Mouse (Mus musculus): ENCODE measurements around the gene Lrrc8e.

Lrrc8e gene

GRCm38 (mm10) chr8:4256911-4257310 is 30.3 kb downstream of the Lrrc8e start:
- peak; percentile 85 to 91 for DNase-seq (ENCODE audit: low spot score in 2 of 2)

DNA sequence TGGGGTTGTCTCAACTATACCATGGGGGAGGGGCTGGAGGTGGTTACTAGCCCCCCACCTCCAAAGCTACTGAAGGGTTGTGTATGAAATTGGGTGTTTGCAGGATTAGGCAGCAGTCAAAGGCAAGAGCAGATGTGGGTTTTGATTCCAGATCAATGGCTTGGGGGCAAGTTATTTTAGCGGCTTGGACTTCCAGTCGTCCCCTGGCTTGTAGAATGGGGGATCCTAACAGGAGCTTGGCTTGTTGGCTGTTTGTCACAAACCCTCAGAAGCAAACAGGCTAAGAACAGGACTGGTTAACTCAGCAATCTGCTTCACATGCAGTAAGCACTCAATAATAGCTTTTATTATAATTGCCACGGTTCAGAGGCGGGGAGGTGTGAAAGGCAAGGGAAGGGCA is 30.7 kb downstream of the Lrrc8e start:
- DNase-seq (ENCODE audit: low spot score in 2 of 2): no peak

GRCm38 (mm10) chr8:4258233-4258632 is 31.6 kb downstream of the Lrrc8e start:
- peak; percentile 84 to 86 for DNase-seq (ENCODE audit: low spot score in 2 of 2)

GRCm38 (mm10) chr8:4258678-4259077 is 32.1 kb downstream of the Lrrc8e start:
- DNase-seq (ENCODE audit: low spot score in 2 of 2): peak in 1 of 2 experiments; percentile 60

DNA sequence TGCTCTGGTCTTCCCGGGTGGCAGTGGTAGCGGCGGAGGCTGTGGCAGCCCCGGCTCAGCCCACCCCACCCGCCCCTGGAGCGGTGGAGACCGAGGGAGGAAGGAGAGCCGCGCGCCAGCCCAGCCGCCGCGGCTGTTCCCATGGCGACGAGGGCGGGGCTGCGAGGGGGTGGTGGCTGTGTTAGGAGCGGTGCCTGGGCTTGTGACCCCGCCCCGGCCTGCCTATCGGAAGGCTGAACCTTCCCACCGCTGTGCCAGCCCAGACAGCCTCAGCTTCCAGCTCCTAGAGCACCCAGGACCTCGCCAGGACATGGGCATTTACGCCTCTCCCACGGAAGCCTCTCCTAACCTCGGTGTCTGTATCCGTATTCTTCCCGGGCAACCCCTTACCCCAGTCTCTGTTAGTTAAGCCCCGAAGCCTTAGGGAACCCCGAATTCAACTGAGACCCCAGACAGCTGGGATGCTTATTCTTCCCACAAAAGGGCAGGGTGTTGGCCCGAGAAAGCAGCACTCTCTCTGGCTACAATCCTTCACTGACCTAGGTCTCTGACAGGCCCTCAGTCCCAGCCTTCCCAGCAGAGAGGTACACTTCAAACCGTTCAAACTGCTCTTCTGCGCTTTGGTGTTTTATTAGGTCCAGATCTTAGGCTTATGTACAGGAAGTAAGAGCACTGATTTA is 32.6 kb downstream of the Lrrc8e start, which contains the start of gene Ctxn1:
Gene Ctxn1, minus strand, starts transcription at position 150 of the 680 bp plus-strand sequence.
- peak; percentile 93 for DNase-seq (ENCODE audit: low spot score in 2 of 2)

GRCm38 (mm10) chr8:4259805-4260170 is 33.2 kb downstream of the Lrrc8e start:
- DNase-seq (ENCODE audit: low spot score in 2 of 2): no peak

- DNase-seq (ENCODE audit: low spot score in 2 of 2): peak in 1 of 2 experiments; percentile 50
These were observed 36.6 kb downstream of the Lrrc8e start for GRCm38 (mm10) chr8:4263105-4263791.

- DNase-seq (ENCODE audit: low spot score in 2 of 2): no peak
These were observed 38.7 kb downstream of the Lrrc8e start for GRCm38 (mm10) chr8:4265160-4265914.

DNA sequence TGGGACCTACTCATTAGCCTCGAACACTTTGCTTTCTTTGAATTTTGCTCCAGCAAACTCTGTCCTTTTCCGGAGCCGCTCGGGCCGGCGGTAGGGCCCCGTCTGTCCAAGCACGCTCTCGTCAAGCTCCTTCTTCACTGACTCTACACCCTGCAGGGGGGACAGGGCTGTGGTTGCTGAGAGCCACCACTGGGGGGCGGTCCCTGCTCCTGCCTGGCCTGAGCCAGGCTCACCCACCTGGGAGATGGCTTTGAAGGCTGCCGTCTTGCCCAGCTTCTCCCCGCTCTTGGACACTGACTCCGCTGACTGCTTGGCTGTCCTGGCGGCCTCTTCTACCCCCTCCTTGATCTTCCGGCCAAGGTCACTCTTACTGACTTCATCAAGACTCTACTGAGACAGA is 41.0 kb downstream of the Lrrc8e start:
- DNase-seq (ENCODE audit: low spot score in 2 of 2): no peak

- no peak for DNase-seq (ENCODE audit: low spot score in 2 of 2)
These were observed 43.0 kb downstream of the Lrrc8e start for GRCm38 (mm10) chr8:4269609-4270008.

GRCm38 (mm10) chr8:4275275-4276110 is 48.9 kb downstream of the Lrrc8e start, which contains the start of gene Timm44:
Timm44 (minus strand) TSS chr8:4275913.
- peak; percentile 95 to 97 for DNase-seq (ENCODE audit: low spot score in 2 of 2)

DNA sequence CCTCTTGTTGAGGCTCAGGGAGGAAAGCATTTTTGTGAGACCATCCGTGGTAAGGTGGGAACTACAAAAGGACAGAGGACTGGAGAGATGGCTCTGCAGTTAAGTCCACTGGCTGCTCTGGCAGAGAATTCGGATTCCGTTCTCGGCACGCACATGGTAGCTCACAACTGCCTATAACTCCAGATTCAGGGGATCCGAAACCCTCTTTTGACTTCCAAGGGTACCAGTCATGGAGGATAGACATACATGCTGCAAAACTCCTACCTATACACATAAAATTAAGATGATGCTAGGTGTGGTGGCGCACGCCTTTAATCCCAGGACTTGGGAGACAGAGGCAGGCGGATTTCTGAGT is 49.5 kb downstream of the Lrrc8e start:
- no peak for DNase-seq (ENCODE audit: low spot score in 2 of 2)

All from frontal cortex, postnatal 36 days (tissue).